Mouse (Mus musculus): ENCODE data around the gene Krtap4-16. TPM values are rescaled to one million over a fixed set of nuclear protein-coding genes. Genes with fewer than 3 reads are reported as not detected.

The Krtap4-16 gene
- total RNA-seq (2023; ENCODE audit: inconsistent age) = not detected in 4 replicates

GRCm38 (mm10) chr11:99851508-99851907, at the start of gene Krtap4-16:
Gene Krtap4-16, minus strand, starts transcription at chr11:99851608.

DNA sequence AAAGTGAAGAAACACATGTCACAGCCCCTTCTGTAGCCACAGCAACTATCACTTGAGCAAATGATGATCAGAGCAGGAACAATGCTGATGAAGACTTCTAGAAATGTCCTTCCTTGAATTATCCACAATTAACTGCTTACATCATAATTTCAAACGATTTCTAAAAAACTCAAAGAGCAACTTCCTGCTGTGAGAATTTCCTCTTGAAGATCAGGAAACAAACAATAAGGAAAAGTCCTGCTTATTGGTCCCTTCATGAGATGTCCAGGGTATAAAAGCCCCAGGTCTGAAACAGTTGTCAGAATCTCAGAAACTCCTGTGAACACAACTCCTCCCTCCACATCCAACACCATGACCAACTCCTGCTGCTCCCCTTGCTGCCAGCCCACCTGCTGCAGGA, 27.5 kb upstream of the Krtap4-16 start, which contains the start of gene Gm11567:
TSS of gene Gm11567 (plus strand) at position 301 of the 400 bp plus-strand sequence.

GRCm38 (mm10) chr11:99873089-99873488, 21.7 kb upstream of the Krtap4-16 start, which contains the start of gene Krtap9-1:
Gene Krtap9-1, plus strand, starts transcription at chr11:99873389.

DNA sequence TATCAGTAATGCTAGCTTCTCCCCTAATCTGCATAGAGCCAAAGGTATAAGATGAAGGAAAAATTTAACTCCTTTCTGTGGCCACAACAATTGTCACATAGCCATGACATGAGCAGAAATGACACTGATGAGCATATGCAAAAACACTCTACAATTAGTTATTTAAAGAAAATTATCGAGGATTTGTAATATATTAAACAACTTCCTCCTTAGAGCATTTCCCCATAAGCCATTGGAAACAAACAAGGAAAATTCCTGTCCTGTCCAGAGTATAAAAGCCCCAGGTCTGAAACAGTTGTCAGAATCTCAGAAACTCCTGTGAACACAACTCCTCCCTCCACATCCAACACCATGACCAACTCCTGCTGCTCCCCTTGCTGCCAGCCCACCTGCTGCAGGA, 12.8 kb upstream of the Krtap4-16 start, which contains the start of gene Gm11559:
TSS of gene Gm11559 (plus strand) at position 301 of the 400 bp plus-strand sequence.

DNA sequence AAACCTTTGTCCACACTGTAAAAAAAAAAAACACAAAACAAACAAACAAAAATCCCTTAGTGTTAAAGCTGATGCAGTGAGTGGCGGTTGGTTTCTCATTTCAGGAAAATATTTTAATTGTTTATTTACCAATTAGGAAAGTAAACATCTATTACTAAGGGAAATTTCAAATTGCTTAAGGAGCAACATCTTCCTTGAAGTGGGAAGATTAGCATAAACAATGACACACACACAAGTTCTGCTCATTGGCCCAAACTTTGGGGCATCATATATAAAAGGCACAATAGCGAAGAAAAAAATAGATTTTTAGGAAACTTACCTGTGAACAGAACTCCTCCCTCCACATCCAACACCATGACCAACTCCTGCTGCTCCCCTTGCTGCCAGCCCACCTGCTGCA, 6.2 kb upstream of the Krtap4-16 start, which contains the start of gene Gm11568:
TSS of gene Gm11568 (plus strand) at position 301 of the 400 bp plus-strand sequence.

GRCm38 (mm10) chr11:99837966-99838365, 13.4 kb downstream of the Krtap4-16 start, which contains the start of gene 2300003K06Rik:
Gene 2300003K06Rik, minus strand, starts transcription at chr11:99838066.

GRCm38 (mm10) chr11:99815566-99815965, 35.8 kb downstream of the Krtap4-16 start, which contains the start of gene Gm11564:
Gene Gm11564, minus strand, starts transcription at chr11:99815666.

DNA sequence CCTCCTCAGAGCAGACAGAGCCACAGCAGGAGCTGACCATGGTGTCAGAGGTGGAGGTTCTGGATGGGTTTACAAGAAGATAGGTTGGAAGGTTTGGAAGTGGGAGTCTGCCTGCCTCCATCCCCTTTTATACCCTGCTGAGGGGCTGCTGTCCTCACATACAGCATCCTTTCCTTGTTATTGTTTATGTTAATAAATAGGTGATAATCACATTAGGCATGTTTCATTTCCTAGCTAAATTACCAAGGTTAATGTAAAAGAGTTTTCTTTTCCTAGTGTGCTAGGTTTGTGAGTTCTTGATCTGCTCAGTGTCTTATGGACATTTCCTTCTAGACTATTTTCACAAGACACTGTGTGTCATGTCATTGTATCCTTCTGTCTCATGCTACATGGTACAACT, 41.6 kb downstream of the Krtap4-16 start, which contains the start of gene Krtap4-13:
TSS of gene Krtap4-13 (minus strand) at position 101 of the 400 bp plus-strand sequence.

GRCm38 (mm10) chr11:99804346-99804745, 47.1 kb downstream of the Krtap4-16 start, which contains the start of gene Gm11554:
Gene Gm11554, minus strand, starts transcription at chr11:99804446.

Other genes with a start within 250 kb of the Krtap4-16 start
- not detected in 4 replicates for gene Gm11938, start 248.3 kb downstream of the Krtap4-16 start, total RNA-seq (2023; ENCODE audit: inconsistent age)
- not detected in 4 replicates for gene Gm11937, start 241.4 kb downstream of the Krtap4-16 start, total RNA-seq (2023; ENCODE audit: inconsistent age)
- not detected in 4 replicates for gene Krtap2-4, start 236.8 kb downstream of the Krtap4-16 start, total RNA-seq (2023; ENCODE audit: inconsistent age)
- gene Gm11562, start 231.2 kb downstream of the Krtap4-16 start, total RNA-seq (2023; ENCODE audit: inconsistent age) = not detected in 4 replicates
- not detected in 4 replicates for gene Krtap4-1, start 223.4 kb downstream of the Krtap4-16 start, total RNA-seq (2023; ENCODE audit: inconsistent age)
- not detected in 4 replicates for gene Krtap4-2, start 216.5 kb downstream of the Krtap4-16 start, total RNA-seq (2023; ENCODE audit: inconsistent age)
- not detected in 4 replicates for gene Krtap4-7, start 207.5 kb downstream of the Krtap4-16 start, total RNA-seq (2023; ENCODE audit: inconsistent age)
- not detected in 4 replicates for gene Gm11555, start 201.4 kb downstream of the Krtap4-16 start, total RNA-seq (2023; ENCODE audit: inconsistent age)
- gene Gm11563, start 192.6 kb downstream of the Krtap4-16 start, total RNA-seq (2023; ENCODE audit: inconsistent age) = not detected in 4 replicates
- gene Krtap4-6, start 185.6 kb downstream of the Krtap4-16 start, total RNA-seq (2023; ENCODE audit: inconsistent age) = not detected in 4 replicates
- not detected in 4 replicates for gene Gm14190, start 160.9 kb downstream of the Krtap4-16 start, total RNA-seq (2023; ENCODE audit: inconsistent age)
- not detected in 4 replicates for gene Gm14180, start 117.3 kb downstream of the Krtap4-16 start, total RNA-seq (2023; ENCODE audit: inconsistent age)
- not detected in 4 replicates for gene Gm11595, start 78.7 kb downstream of the Krtap4-16 start, total RNA-seq (2023; ENCODE audit: inconsistent age)
- not detected in 4 replicates for gene Krtap4-8, start 70.9 kb downstream of the Krtap4-16 start, total RNA-seq (2023; ENCODE audit: inconsistent age)
- gene Krtap4-9, start 66.4 kb downstream of the Krtap4-16 start, total RNA-seq (2023; ENCODE audit: inconsistent age) = not detected in 4 replicates
- not detected in 4 replicates for gene Gm11596, start 58.1 kb downstream of the Krtap4-16 start, total RNA-seq (2023; ENCODE audit: inconsistent age)
- not detected in 4 replicates for gene Gm11569, start 52.7 kb downstream of the Krtap4-16 start, total RNA-seq (2023; ENCODE audit: inconsistent age)
- gene Gm11554, start 47.2 kb downstream of the Krtap4-16 start, total RNA-seq (2023; ENCODE audit: inconsistent age) = not detected in 4 replicates
- not detected in 4 replicates for gene Krtap4-13, start 41.7 kb downstream of the Krtap4-16 start, total RNA-seq (2023; ENCODE audit: inconsistent age)
- not detected in 4 replicates for gene Gm11564, start 35.9 kb downstream of the Krtap4-16 start, total RNA-seq (2023; ENCODE audit: inconsistent age)
- gene 2300003K06Rik, start 13.5 kb downstream of the Krtap4-16 start, total RNA-seq (2023; ENCODE audit: inconsistent age) = not detected in 4 replicates
- not detected in 4 replicates for gene Gm11568, start 6.3 kb upstream of the Krtap4-16 start, total RNA-seq (2023; ENCODE audit: inconsistent age)
- gene Gm11559, start 12.9 kb upstream of the Krtap4-16 start, total RNA-seq (2023; ENCODE audit: inconsistent age) = not detected in 4 replicates
- gene Krtap9-1, start 21.8 kb upstream of the Krtap4-16 start, total RNA-seq (2023; ENCODE audit: inconsistent age) = not detected in 4 replicates
- gene Gm11567, start 27.6 kb upstream of the Krtap4-16 start, total RNA-seq (2023; ENCODE audit: inconsistent age) = not detected in 4 replicates
- gene Krtap31-1, start 56.3 kb upstream of the Krtap4-16 start, total RNA-seq (2023; ENCODE audit: inconsistent age) = not detected in 4 replicates
- not detected in 4 replicates for gene Gm11565, start 63.1 kb upstream of the Krtap4-16 start, total RNA-seq (2023; ENCODE audit: inconsistent age)
- not detected in 4 replicates for gene Krtap31-2, start 84.7 kb upstream of the Krtap4-16 start, total RNA-seq (2023; ENCODE audit: inconsistent age)
- gene Krtap9-5, start 96.9 kb upstream of the Krtap4-16 start, total RNA-seq (2023; ENCODE audit: inconsistent age) = not detected in 4 replicates
- not detected in 4 replicates for gene Krtap29-1, start 127.4 kb upstream of the Krtap4-16 start, total RNA-seq (2023; ENCODE audit: inconsistent age)
- gene Krtap16-1, start 135.0 kb upstream of the Krtap4-16 start, total RNA-seq (2023; ENCODE audit: inconsistent age) = not detected in 4 replicates
- not detected in 4 replicates for gene Krtap17-1, start 142.4 kb upstream of the Krtap4-16 start, total RNA-seq (2023; ENCODE audit: inconsistent age)
- not detected in 4 replicates for gene Krt33a, start 164.6 kb upstream of the Krtap4-16 start, total RNA-seq (2023; ENCODE audit: inconsistent age)
- gene Krt33b, start 178.3 kb upstream of the Krtap4-16 start, total RNA-seq (2023; ENCODE audit: inconsistent age) = not detected in 4 replicates
- gene Krt34, start 189.9 kb upstream of the Krtap4-16 start, total RNA-seq (2023; ENCODE audit: inconsistent age) = not detected in 4 replicates
- gene Krt31, start 198.9 kb upstream of the Krtap4-16 start, total RNA-seq (2023; ENCODE audit: inconsistent age) = not detected in 4 replicates
- gene Krt32, start 236.6 kb upstream of the Krtap4-16 start, total RNA-seq (2023; ENCODE audit: inconsistent age) = not detected in 4 replicates
- not detected in 4 replicates for gene Krt35, start 244.6 kb upstream of the Krtap4-16 start, total RNA-seq (2023; ENCODE audit: inconsistent age)

Data from B cell, adult (primary cell).